Mouse (Mus musculus): ENCODE data around the gene Ccdc162.

DNA sequence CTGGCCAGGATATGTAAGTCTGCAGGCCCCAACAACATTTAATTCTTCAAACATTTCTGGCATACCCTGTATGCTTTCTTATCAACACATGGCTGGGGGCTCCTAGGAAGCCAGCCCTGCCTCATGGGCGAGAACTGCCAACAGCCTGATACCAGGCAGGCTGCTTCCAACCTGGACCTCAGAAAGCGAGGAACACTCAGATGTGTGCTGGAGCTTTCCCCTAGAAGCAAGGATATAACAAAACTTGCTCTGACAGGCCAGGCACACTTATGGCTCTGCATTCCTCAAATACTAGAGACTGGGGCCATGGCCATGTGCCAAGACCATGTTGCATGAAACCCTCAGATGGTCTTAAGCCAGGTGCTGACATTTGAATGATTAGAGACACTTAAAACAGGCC, 121.5 kb downstream of the Ccdc162 start:
- TF ChIP-seq CTCF (IDR thresholded peaks at IDR 0.05; ENCODE audit: low read depth, low read length) (no peak), POLR2A (IDR thresholded peaks at IDR 0.05; ENCODE audit: borderline replicate concordance, low read depth, low read length) (no peak)

All from bone marrow macrophage, adult 2 months (primary cell).